Mouse (Mus musculus): Measurements from ENCODE around the gene Larp6. TPM values are rescaled to one million over a fixed set of nuclear protein-coding genes. Genes with fewer than 3 reads are reported as not detected.

Gene Larp6
- polyA plus RNA-seq, 1 experiment = 14.2 TPM

- no peak for TF ChIP-seq CTCF (IDR thresholded peaks at IDR 0.05; ENCODE audit: borderline replicate concordance, extremely low read depth, insufficient read depth, insufficient read length)
- TF ChIP-seq POLR2A (IDR thresholded peaks at IDR 0.05; ENCODE audit: borderline replicate concordance, extremely low read depth, insufficient read depth, insufficient read length, poor library complexity, severe bottlenecking) = no peak
- peak; percentile 98 for DNase-seq (ENCODE audit: low read depth)
These were observed 24.9 kb upstream of the Larp6 start, which contains the start of gene Lrrc49 for GRCm38 (mm10) chr9:60687891-60688324. Gene Lrrc49, minus strand, starts transcription at chr9:60688158.

- TF ChIP-seq CTCF (IDR thresholded peaks at IDR 0.05; ENCODE audit: borderline replicate concordance, extremely low read depth, insufficient read depth, insufficient read length) (no peak), POLR2A (IDR thresholded peaks at IDR 0.05; ENCODE audit: borderline replicate concordance, extremely low read depth, insufficient read depth, insufficient read length, poor library complexity, severe bottlenecking) (no peak)
- DNase-seq (ENCODE audit: low read depth) = no peak
These were observed 20.2 kb upstream of the Larp6 start for GRCm38 (mm10) chr9:60692624-60693023.

GRCm38 (mm10) chr9:60693986-60694385 lies 18.8 kb upstream of the Larp6 start:
- DNase-seq (ENCODE audit: low read depth) = no peak
- TF ChIP-seq CTCF (IDR thresholded peaks at IDR 0.05; ENCODE audit: borderline replicate concordance, extremely low read depth, insufficient read depth, insufficient read length) = peak; percentile 39; the same call in 1 of the 2 replicates
- no peak for TF ChIP-seq POLR2A (IDR thresholded peaks at IDR 0.05; ENCODE audit: borderline replicate concordance, extremely low read depth, insufficient read depth, insufficient read length, poor library complexity, severe bottlenecking)

GRCm38 (mm10) chr9:60696271-60696985 lies 16.4 kb upstream of the Larp6 start:
- TF ChIP-seq CTCF (IDR thresholded peaks at IDR 0.05; ENCODE audit: borderline replicate concordance, extremely low read depth, insufficient read depth, insufficient read length) = no peak
- TF ChIP-seq POLR2A (IDR thresholded peaks at IDR 0.05; ENCODE audit: borderline replicate concordance, extremely low read depth, insufficient read depth, insufficient read length, poor library complexity, severe bottlenecking) = no peak
- no peak for DNase-seq (ENCODE audit: low read depth)

GRCm38 (mm10) chr9:60699581-60700231 lies 13.1 kb upstream of the Larp6 start:
- DNase-seq (ENCODE audit: low read depth) = peak; percentile 39
- TF ChIP-seq CTCF (IDR thresholded peaks at IDR 0.05; ENCODE audit: borderline replicate concordance, extremely low read depth, insufficient read depth, insufficient read length) (no peak), POLR2A (IDR thresholded peaks at IDR 0.05; ENCODE audit: borderline replicate concordance, extremely low read depth, insufficient read depth, insufficient read length, poor library complexity, severe bottlenecking) (no peak)

GRCm38 (mm10) chr9:60707594-60707993 lies 5.2 kb upstream of the Larp6 start:
- TF ChIP-seq POLR2A (IDR thresholded peaks at IDR 0.05; ENCODE audit: borderline replicate concordance, extremely low read depth, insufficient read depth, insufficient read length, poor library complexity, severe bottlenecking) (no peak), CTCF (IDR thresholded peaks at IDR 0.05; ENCODE audit: borderline replicate concordance, extremely low read depth, insufficient read depth, insufficient read length) (peak; percentile 15; the same call in 1 of the 2 replicates)

GRCm38 (mm10) chr9:60708606-60709005 lies 4.2 kb upstream of the Larp6 start:
- TF ChIP-seq CTCF (IDR thresholded peaks at IDR 0.05; ENCODE audit: borderline replicate concordance, extremely low read depth, insufficient read depth, insufficient read length) (no peak), POLR2A (IDR thresholded peaks at IDR 0.05; ENCODE audit: borderline replicate concordance, extremely low read depth, insufficient read depth, insufficient read length, poor library complexity, severe bottlenecking) (no peak)

More at GRCm38 (mm10) chr9:60707594-60707993, 5.2 kb upstream of the Larp6 start:
- no peak for DNase-seq (ENCODE audit: low read depth)

GRCm38 (mm10) chr9:60709721-60710120 lies 3.1 kb upstream of the Larp6 start:
- no peak for DNase-seq (ENCODE audit: low read depth)
- TF ChIP-seq POLR2A (IDR thresholded peaks at IDR 0.05; ENCODE audit: borderline replicate concordance, extremely low read depth, insufficient read depth, insufficient read length, poor library complexity, severe bottlenecking) = no peak

More at GRCm38 (mm10) chr9:60708606-60709005, 4.2 kb upstream of the Larp6 start:
- DNase-seq (ENCODE audit: low read depth) = no peak

- TF ChIP-seq CTCF (IDR thresholded peaks at IDR 0.05; ENCODE audit: borderline replicate concordance, extremely low read depth, insufficient read depth, insufficient read length) (no peak), POLR2A (IDR thresholded peaks at IDR 0.05; ENCODE audit: borderline replicate concordance, extremely low read depth, insufficient read depth, insufficient read length, poor library complexity, severe bottlenecking) (no peak)
- no peak for DNase-seq (ENCODE audit: low read depth)
These were observed 778 bp upstream of the Larp6 start for GRCm38 (mm10) chr9:60712011-60712410.

GRCm38 (mm10) chr9:60713616-60714015 lies 827 bp downstream of the Larp6 start:
- DNase-seq (ENCODE audit: low read depth) = no peak
- TF ChIP-seq POLR2A (IDR thresholded peaks at IDR 0.05; ENCODE audit: borderline replicate concordance, extremely low read depth, insufficient read depth, insufficient read length, poor library complexity, severe bottlenecking) (no peak), CTCF (IDR thresholded peaks at IDR 0.05; ENCODE audit: borderline replicate concordance, extremely low read depth, insufficient read depth, insufficient read length) (no peak)

- no peak for DNase-seq (ENCODE audit: low read depth)
- no peak for TF ChIP-seq POLR2A (IDR thresholded peaks at IDR 0.05; ENCODE audit: borderline replicate concordance, extremely low read depth, insufficient read depth, insufficient read length, poor library complexity, severe bottlenecking)
- TF ChIP-seq CTCF (IDR thresholded peaks at IDR 0.05; ENCODE audit: borderline replicate concordance, extremely low read depth, insufficient read depth, insufficient read length) = no peak
These were observed 1.4 kb downstream of the Larp6 start for GRCm38 (mm10) chr9:60714191-60714590.

Data from brain, embryonic 14.5 days (tissue).